Mouse (Mus musculus) bone marrow macrophage, adult 2 months (primary cell): ENCODE data around the gene Hunk.

Source experiments
- CTCF ChIP-seq: IDR thresholded peaks from 2 replicates; pipeline ENCODE4 v1.5.1; 2012; ENCODE audit warnings: low read depth, mild to moderate bottlenecking, low read length, moderate library complexity
- POLR2A ChIP-seq: IDR thresholded peaks from 2 replicates; pipeline ENCODE4 v1.6.1; 2012; ENCODE audit warnings: mild to moderate bottlenecking, low read depth, low read length, borderline replicate concordance

DNA sequence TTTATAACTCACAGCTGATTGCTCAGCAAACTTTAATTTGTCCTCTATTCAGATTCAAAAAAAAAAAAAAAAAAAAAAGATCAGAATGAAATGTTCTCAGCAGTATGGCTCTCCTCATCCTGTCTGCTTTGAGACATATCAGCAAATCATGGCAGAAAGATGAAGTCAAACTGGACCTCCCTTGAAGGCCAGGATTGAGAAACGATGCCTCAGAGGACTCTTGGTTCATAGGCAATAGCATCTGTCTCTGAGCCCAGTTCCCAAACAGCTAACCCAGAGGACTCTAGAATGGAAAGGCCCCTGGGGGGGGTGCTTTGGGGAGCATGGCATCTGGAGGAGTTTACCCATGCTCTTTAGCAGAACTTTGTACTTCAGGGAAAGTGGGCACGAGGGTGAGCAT, 119.9 kb downstream of the Hunk start:
- no peak for TF ChIP-seq CTCF
- TF ChIP-seq POLR2A = no peak
